Mouse (Mus musculus): ENCODE measurements around the gene 2210407C18Rik.

GRCm38 (mm10) chr11:58614526-58614925 lies 1.3 kb downstream of the 2210407C18Rik start:
- TF ChIP-seq CTCF (conservative IDR thresholded peaks at IDR 0.05; ENCODE audit: low read length) = no peak
- no peak for TF ChIP-seq NANOG (IDR thresholded peaks at IDR 0.05; ENCODE audit: borderline replicate concordance, low read length)
- TF ChIP-seq POU5F1 (IDR thresholded peaks at IDR 0.05; ENCODE audit: borderline replicate concordance, low read length) = no peak
